Mouse (Mus musculus): ENCODE results near the gene Pappa. TPM values are rescaled to one million over a fixed set of nuclear protein-coding genes. Genes with fewer than 3 reads are reported as not detected.

Pappa gene
- polyA plus RNA-seq, 2 experiments = 1.7 TPM

- DNase-seq (ENCODE audit: low spot score) (no peak), ATAC-seq (ENCODE audit: low FRiP score, low read depth) (no peak)
- H3K4me3 ChIP-seq (replicated peaks; ENCODE audit: low read length) = no peak overlapping the region
- H3K36me3 ChIP-seq (ENCODE audit: control insufficient read depth, insufficient read depth, low read length) = no peaks in the 10 kb centered on the region
- H3K4me1 ChIP-seq (ENCODE audit: control insufficient read depth, insufficient read depth, low read length) = no peaks in the 10 kb centered on the region
- TF ChIP-seq POLR2A (IDR thresholded peaks at IDR 0.05; ENCODE audit: borderline replicate concordance, extremely low read depth, insufficient read depth, insufficient read length) = no peak
- no peak overlapping the region for H3K4me2 ChIP-seq (replicated peaks; ENCODE audit: low read depth, low read length, severe bottlenecking)
- H3K9me3 ChIP-seq (ENCODE audit: control insufficient read depth, low read length) = no peaks in the 10 kb centered on the region
- no peaks in the 10 kb centered on the region for H3K27me3 ChIP-seq (ENCODE audit: control insufficient read depth, insufficient read depth, low read length)
- 58% methylated on average over 3 of the region's 3 CpGs for WGBS
- no peak overlapping the region for H3K27ac ChIP-seq (replicated peaks; ENCODE audit: low read depth, low read length)
- no peak overlapping the region for H3K9ac ChIP-seq (ENCODE audit: low read depth, low read length, severe bottlenecking)
These were observed 165.3 kb downstream of the Pappa start for GRCm38 (mm10) chr4:65289247-65289646.

GRCm38 (mm10) chr4:65295741-65296140 is 171.8 kb downstream of the Pappa start:
- ATAC-seq (ENCODE audit: low FRiP score, low read depth) = no peak
- 83% methylated on average over 1 of the region's 1 CpGs for WGBS
- no peak overlapping the region for H3K9ac ChIP-seq (ENCODE audit: low read depth, low read length, severe bottlenecking)
- H3K4me1 ChIP-seq (ENCODE audit: control insufficient read depth, insufficient read depth, low read length) = no peaks in the 10 kb centered on the region
- no peaks in the 10 kb centered on the region for H3K9me3 ChIP-seq (ENCODE audit: control insufficient read depth, low read length)
- TF ChIP-seq POLR2A (IDR thresholded peaks at IDR 0.05; ENCODE audit: borderline replicate concordance, extremely low read depth, insufficient read depth, insufficient read length) = no peak
- no peak for DNase-seq (ENCODE audit: low spot score)
- no peak overlapping the region for H3K4me2 ChIP-seq (replicated peaks; ENCODE audit: low read depth, low read length, severe bottlenecking)
- no peaks in the 10 kb centered on the region for H3K27me3 ChIP-seq (ENCODE audit: control insufficient read depth, insufficient read depth, low read length)
- no peaks in the 10 kb centered on the region for H3K36me3 ChIP-seq (ENCODE audit: control insufficient read depth, insufficient read depth, low read length)
- H3K27ac ChIP-seq (replicated peaks; ENCODE audit: low read depth, low read length) = no peak overlapping the region
- H3K4me3 ChIP-seq (replicated peaks; ENCODE audit: low read length) = no peak overlapping the region

- H3K27me3 ChIP-seq (ENCODE audit: control insufficient read depth, insufficient read depth, low read length) = no peaks in the 10 kb centered on the region
- no peak overlapping the region for H3K4me2 ChIP-seq (replicated peaks; ENCODE audit: low read depth, low read length, severe bottlenecking)
- H3K27ac ChIP-seq (replicated peaks; ENCODE audit: low read depth, low read length) = no peak overlapping the region
- ATAC-seq (ENCODE audit: low FRiP score, low read depth) (no peak), DNase-seq (ENCODE audit: low spot score) (no peak)
- WGBS = 57% methylated on average over 7 of the region's 7 CpGs
- H3K9ac ChIP-seq (ENCODE audit: low read depth, low read length, severe bottlenecking) = no peak overlapping the region
- H3K36me3 ChIP-seq (ENCODE audit: control insufficient read depth, insufficient read depth, low read length) = no peaks in the 10 kb centered on the region
- no peaks in the 10 kb centered on the region for H3K4me1 ChIP-seq (ENCODE audit: control insufficient read depth, insufficient read depth, low read length)
- no peaks in the 10 kb centered on the region for H3K9me3 ChIP-seq (ENCODE audit: control insufficient read depth, low read length)
- TF ChIP-seq POLR2A (IDR thresholded peaks at IDR 0.05; ENCODE audit: borderline replicate concordance, extremely low read depth, insufficient read depth, insufficient read length) = no peak
- H3K4me3 ChIP-seq (replicated peaks; ENCODE audit: low read length) = no peak overlapping the region
These were observed 172.5 kb downstream of the Pappa start for GRCm38 (mm10) chr4:65296356-65296967.

- Histone ChIP-seq H3K4me2 (replicated peaks; ENCODE audit: low read depth, low read length, severe bottlenecking) (no peak overlapping the region), H3K36me3 (ENCODE audit: control insufficient read depth, insufficient read depth, low read length) (no peaks in the 10 kb centered on the region), H3K4me1 (ENCODE audit: control insufficient read depth, insufficient read depth, low read length) (no peaks in the 10 kb centered on the region), H3K27ac (replicated peaks; ENCODE audit: low read depth, low read length) (no peak overlapping the region), H3K9me3 (ENCODE audit: control insufficient read depth, low read length) (no peaks in the 10 kb centered on the region), H3K9ac (ENCODE audit: low read depth, low read length, severe bottlenecking) (no peak overlapping the region), H3K4me3 (replicated peaks; ENCODE audit: low read length) (no peak overlapping the region), H3K27me3 (ENCODE audit: control insufficient read depth, insufficient read depth, low read length) (no peaks in the 10 kb centered on the region)
- 29% methylated on average over 13 of the region's 13 CpGs for WGBS
- no peak for ATAC-seq (ENCODE audit: low FRiP score, low read depth)
- no peak for DNase-seq (ENCODE audit: low spot score)
- no peak for TF ChIP-seq POLR2A (IDR thresholded peaks at IDR 0.05; ENCODE audit: borderline replicate concordance, extremely low read depth, insufficient read depth, insufficient read length)
These were observed 173.1 kb downstream of the Pappa start for GRCm38 (mm10) chr4:65296968-65297499.

GRCm38 (mm10) chr4:65298212-65299181 is 174.5 kb downstream of the Pappa start:
- TF ChIP-seq POLR2A (IDR thresholded peaks at IDR 0.05; ENCODE audit: borderline replicate concordance, extremely low read depth, insufficient read depth, insufficient read length) = no peak
- H3K27me3 ChIP-seq (ENCODE audit: control insufficient read depth, insufficient read depth, low read length) = no peaks in the 10 kb centered on the region
- H3K36me3 ChIP-seq (ENCODE audit: control insufficient read depth, insufficient read depth, low read length) = no peaks in the 10 kb centered on the region
- no peak for DNase-seq (ENCODE audit: low spot score)
- no peaks in the 10 kb centered on the region for H3K9me3 ChIP-seq (ENCODE audit: control insufficient read depth, low read length)
- no peak overlapping the region for H3K9ac ChIP-seq (ENCODE audit: low read depth, low read length, severe bottlenecking)
- WGBS = 81% methylated on average over 9 of the region's 9 CpGs
- no peak for ATAC-seq (ENCODE audit: low FRiP score, low read depth)
- no peak overlapping the region for H3K27ac ChIP-seq (replicated peaks; ENCODE audit: low read depth, low read length)
- no peaks in the 10 kb centered on the region for H3K4me1 ChIP-seq (ENCODE audit: control insufficient read depth, insufficient read depth, low read length)
- H3K4me2 ChIP-seq (replicated peaks; ENCODE audit: low read depth, low read length, severe bottlenecking) = no peak overlapping the region
- no peak overlapping the region for H3K4me3 ChIP-seq (replicated peaks; ENCODE audit: low read length)

Data from limb, embryonic 14.5 days (tissue).